Mouse (Mus musculus) megakaryocyte, embryonic 14.5 days (primary cell): ENCODE data around the gene Fermt2. TPM values are rescaled to one million over a fixed set of nuclear protein-coding genes. Genes with fewer than 3 reads are reported as not detected.

ENCODE experiments used
- H3K27me3 ChIP-seq: replicated peaks from 2 replicates; pipeline ENCODE3; 2012; ENCODE audit warnings: inconsistent platforms
- H3K36me3 ChIP-seq: replicated peaks from 2 replicates; pipeline ENCODE3; 2012; ENCODE audit warnings: low read length, inconsistent platforms, mixed read lengths
- H3K4me1 ChIP-seq: 2 replicates; pipeline ENCODE4 v1.6.1; 2012; ENCODE audit warnings: inconsistent platforms
- H3K4me3 ChIP-seq: replicated peaks from 2 replicates; pipeline ENCODE3; 2012; ENCODE audit warnings: moderate library complexity, mild to moderate bottlenecking, inconsistent platforms
- H3K9me3 ChIP-seq: 2 replicates; pipeline ENCODE4 v1.6.1; 2012; ENCODE audit warnings: inconsistent platforms
- FLI1 ChIP-seq: IDR thresholded peaks from 2 replicates; pipeline ENCODE4 v1.6.1; 2012; ENCODE audit warnings: low read length, inconsistent platforms, mixed read lengths
- GATA1 ChIP-seq: IDR thresholded peaks from 3 replicates; pipeline ENCODE4 v1.6.1; 2012; ENCODE audit warnings: mixed read lengths, low read length, inconsistent platforms, borderline replicate concordance
- polyA plus RNA-seq: library from polyadenylated mRNA; stranded (reverse); fragments of >175 nt; gene quantifications from 2 replicates; pipeline ENCODE4 v1.2.3, GENCODE M21; 2012; ENCODE audit warnings: low replicate concordance; ENCODE audit not compliant: insufficient read depth

Fermt2 gene
- polyA plus RNA-seq, 1 experiment, result not detected

- no peaks in the 10 kb centered on the region for H3K9me3 ChIP-seq
- no peak overlapping the region for H3K4me3 ChIP-seq
- H3K4me1 ChIP-seq, result no peaks in the 10 kb centered on the region
- no peak for TF ChIP-seq FLI1
- no peaks in the 10 kb centered on the region for H3K36me3 ChIP-seq
- peaks cover 32% of the 10 kb centered on the region for H3K27me3 ChIP-seq
These were observed 74.0 kb downstream of the Fermt2 start for GRCm38 (mm10) chr14:45455651-45456501.

GRCm38 (mm10) chr14:45453538-45454233 is 76.2 kb downstream of the Fermt2 start:
- no peak for TF ChIP-seq FLI1
- no peak for TF ChIP-seq GATA1
- Histone ChIP-seq H3K27me3 (peaks cover 32% of the 10 kb centered on the region), H3K4me3 (no peak overlapping the region), H3K4me1 (no peaks in the 10 kb centered on the region), H3K9me3 (no peaks in the 10 kb centered on the region), H3K36me3 (no peaks in the 10 kb centered on the region)

GRCm38 (mm10) chr14:45452861-45453512 is 76.9 kb downstream of the Fermt2 start:
- no peak overlapping the region for H3K4me3 ChIP-seq
- H3K4me1 ChIP-seq, result no peaks in the 10 kb centered on the region

GRCm38 (mm10) chr14:45452148-45452547 is 77.8 kb downstream of the Fermt2 start:
- no peak for TF ChIP-seq FLI1
- TF ChIP-seq GATA1, result no peak
- Histone ChIP-seq H3K4me3 (no peak overlapping the region), H3K27me3 (peaks cover 30% of the 10 kb centered on the region), H3K4me1 (no peaks in the 10 kb centered on the region), H3K36me3 (no peaks in the 10 kb centered on the region), H3K9me3 (no peaks in the 10 kb centered on the region)

More at GRCm38 (mm10) chr14:45452861-45453512, 76.9 kb downstream of the Fermt2 start:
- Histone ChIP-seq H3K36me3 (no peaks in the 10 kb centered on the region), H3K9me3 (no peaks in the 10 kb centered on the region), H3K27me3 (peaks cover 29% of the 10 kb centered on the region)
- no peak for TF ChIP-seq FLI1
- no peak for TF ChIP-seq GATA1

GRCm38 (mm10) chr14:45451090-45451489 is 78.8 kb downstream of the Fermt2 start:
- Histone ChIP-seq H3K4me3 (no peak overlapping the region), H3K4me1 (no peaks in the 10 kb centered on the region), H3K36me3 (no peaks in the 10 kb centered on the region), H3K9me3 (no peaks in the 10 kb centered on the region), H3K27me3 (peaks cover 30% of the 10 kb centered on the region)
- TF ChIP-seq FLI1 (no peak), GATA1 (no peak)

GRCm38 (mm10) chr14:45446777-45447176 is 83.1 kb downstream of the Fermt2 start:
- H3K27me3 ChIP-seq, result peaks cover 8% of the 10 kb centered on the region
- no peak overlapping the region for H3K4me3 ChIP-seq
- TF ChIP-seq FLI1 (no peak), GATA1 (no peak)
- no peaks in the 10 kb centered on the region for H3K36me3 ChIP-seq
- no peaks in the 10 kb centered on the region for H3K9me3 ChIP-seq
- no peaks in the 10 kb centered on the region for H3K4me1 ChIP-seq

GRCm38 (mm10) chr14:45445445-45445844 is 84.5 kb downstream of the Fermt2 start:
- H3K4me1 ChIP-seq, result peaks cover 3% of the 10 kb centered on the region; the same call in 1 of the 2 replicates
- no peak overlapping the region for H3K4me3 ChIP-seq
- peaks cover 5% of the 10 kb centered on the region for H3K27me3 ChIP-seq
- H3K9me3 ChIP-seq, result no peaks in the 10 kb centered on the region
- no peak for TF ChIP-seq FLI1
- H3K36me3 ChIP-seq, result no peaks in the 10 kb centered on the region

GRCm38 (mm10) chr14:45444870-45445269 is 85.0 kb downstream of the Fermt2 start:
- H3K4me1 ChIP-seq, result peaks cover 3% of the 10 kb centered on the region; the same call in 1 of the 2 replicates
- no peak overlapping the region for H3K4me3 ChIP-seq
- TF ChIP-seq FLI1 (no peak), GATA1 (no peak)

GRCm38 (mm10) chr14:45442781-45443560 is 86.9 kb downstream of the Fermt2 start:
- no peak for TF ChIP-seq GATA1
- TF ChIP-seq FLI1, result no peak
- H3K9me3 ChIP-seq, result no peaks in the 10 kb centered on the region
- peaks cover 3% of the 10 kb centered on the region; the same call in 1 of the 2 replicates for H3K4me1 ChIP-seq
- H3K27me3 ChIP-seq, result peaks cover 5% of the 10 kb centered on the region
- no peak overlapping the region for H3K4me3 ChIP-seq
- no peaks in the 10 kb centered on the region for H3K36me3 ChIP-seq

More at GRCm38 (mm10) chr14:45444870-45445269, 85.0 kb downstream of the Fermt2 start:
- H3K9me3 ChIP-seq, result no peaks in the 10 kb centered on the region
- H3K27me3 ChIP-seq, result peaks cover 5% of the 10 kb centered on the region
- H3K36me3 ChIP-seq, result no peaks in the 10 kb centered on the region
